Mouse (Mus musculus): ENCODE measurements around the gene Dnajc25. TPM values are rescaled to one million over a fixed set of nuclear protein-coding genes. Genes with fewer than 3 reads are reported as not detected.

Dnajc25 gene
- polyA plus RNA-seq, 1 experiment from 2014 or later = 5.9 TPM

DNA sequence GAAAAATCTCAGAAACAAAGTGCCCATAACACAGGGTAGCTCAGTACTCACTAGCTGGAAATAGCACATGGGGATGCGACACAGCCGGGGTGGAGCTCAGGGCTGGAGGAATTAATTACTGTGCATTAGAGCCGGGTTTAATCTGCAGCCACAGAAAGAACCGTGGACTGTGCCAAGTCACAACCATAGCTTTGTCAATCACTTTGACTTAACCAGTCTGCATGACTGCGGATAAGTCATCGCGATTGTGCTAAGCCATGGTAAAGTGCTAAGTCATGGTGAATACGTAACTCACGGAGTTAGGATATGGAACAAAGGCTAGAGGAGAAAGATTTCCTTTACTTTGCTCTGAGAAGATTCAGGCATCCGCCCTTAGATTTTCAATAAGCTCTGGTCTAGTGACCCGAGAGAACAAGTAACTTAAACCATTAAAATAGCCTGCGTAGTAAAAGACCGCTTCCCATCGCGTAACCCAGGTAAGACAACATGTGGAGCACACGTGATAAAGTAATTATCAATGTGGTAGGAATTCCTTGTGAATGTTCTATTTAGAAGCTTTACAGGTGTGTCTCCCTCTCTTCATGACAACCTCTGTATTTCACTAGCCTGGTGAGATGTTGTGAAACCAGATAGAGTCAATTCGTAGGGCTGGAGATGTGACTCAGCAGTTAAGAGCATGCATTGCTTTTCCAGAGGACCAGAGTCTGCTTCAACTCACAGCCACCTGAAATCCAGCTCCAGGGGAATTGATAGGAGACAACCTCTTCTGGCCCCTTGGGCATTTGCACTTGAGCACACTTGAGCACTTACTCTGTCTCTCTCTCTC, 4.0 kb upstream of the Dnajc25 start:
- DNase-seq (ENCODE audit: low spot score) = no peak
- no peak overlapping the region for H3K27ac ChIP-seq
- no peak overlapping the region for H3K4me3 ChIP-seq
- 91% methylated on average over 17 of the region's 17 CpGs for WGBS
- H3K36me3 ChIP-seq = no peaks in the 10 kb centered on the region
- no peaks in the 10 kb centered on the region for H3K9me3 ChIP-seq
- peaks cover 8% of the 10 kb centered on the region; the same call in 1 of the 2 replicates for H3K27me3 ChIP-seq (ENCODE audit: insufficient read depth, poor library complexity, severe bottlenecking)
- H3K4me1 ChIP-seq (replicated peaks) = peaks cover 12% of the 10 kb centered on the region

- peaks cover 8% of the 10 kb centered on the region; the same call in 1 of the 2 replicates for H3K27me3 ChIP-seq (ENCODE audit: insufficient read depth, poor library complexity, severe bottlenecking)
Measured at GRCm38 (mm10) chr4:58992195-58992594, 2.7 kb upstream of the Dnajc25 start.

GRCm38 (mm10) chr4:58995251-58995693, 410 bp downstream of the Dnajc25 start:
- Histone ChIP-seq H3K27me3 (ENCODE audit: insufficient read depth, poor library complexity, severe bottlenecking) (0 out of 2 replicates have a peak, but pooled peaks cover 4% of the 10 kb centered on the region), H3K4me3 (no peak overlapping the region), H3K4me1 (replicated peaks) (no peaks in the 10 kb centered on the region), H3K27ac (no peak overlapping the region), H3K36me3 (no peaks in the 10 kb centered on the region), H3K9me3 (no peaks in the 10 kb centered on the region)
- DNase-seq (ENCODE audit: low spot score) = no peak
- 76% methylated on average over 8 of the region's 8 CpGs for WGBS

More at GRCm38 (mm10) chr4:58992195-58992594, 2.7 kb upstream of the Dnajc25 start:
- no peaks in the 10 kb centered on the region for H3K36me3 ChIP-seq
- peaks cover 2% of the 10 kb centered on the region for H3K4me1 ChIP-seq (replicated peaks)
- no peak for DNase-seq (ENCODE audit: low spot score)
- no peak overlapping the region for H3K4me3 ChIP-seq
- no peaks in the 10 kb centered on the region for H3K9me3 ChIP-seq
- 84% methylated on average over 5 of the region's 5 CpGs for WGBS
- no peak overlapping the region for H3K27ac ChIP-seq

DNA sequence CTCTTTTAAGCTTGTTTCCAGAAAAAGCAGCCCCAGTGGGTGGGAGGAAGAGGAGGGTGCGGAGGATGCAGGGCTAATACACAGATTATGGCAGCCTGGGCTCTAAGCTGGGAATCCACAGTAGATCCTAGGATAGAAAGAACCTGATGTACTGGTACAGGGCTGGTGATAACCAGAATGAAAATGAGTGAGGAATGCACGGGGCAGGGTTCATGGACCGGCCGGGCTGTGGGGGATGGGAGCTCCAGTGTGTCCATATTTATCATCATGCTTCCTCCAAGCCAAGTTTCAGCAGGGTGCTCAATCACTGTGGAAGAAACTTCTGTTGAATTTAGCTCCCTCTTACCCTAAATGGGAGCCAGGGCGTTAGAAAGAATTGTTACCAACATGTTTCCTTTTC, 2.2 kb downstream of the Dnajc25 start:
- 84% methylated on average over 5 of the region's 5 CpGs for WGBS
- Histone ChIP-seq H3K4me1 (replicated peaks) (no peaks in the 10 kb centered on the region), H3K9me3 (no peaks in the 10 kb centered on the region), H3K27ac (no peak overlapping the region), H3K4me3 (no peak overlapping the region), H3K27me3 (ENCODE audit: insufficient read depth, poor library complexity, severe bottlenecking) (0 out of 2 replicates have a peak, but pooled peaks cover 4% of the 10 kb centered on the region), H3K36me3 (no peaks in the 10 kb centered on the region)
- no peak for DNase-seq (ENCODE audit: low spot score)

GRCm38 (mm10) chr4:58998688-58999087, 3.8 kb downstream of the Dnajc25 start:
- no peaks in the 10 kb centered on the region for H3K9me3 ChIP-seq
- 93% methylated on average over 1 of the region's 1 CpGs for WGBS
- DNase-seq (ENCODE audit: low spot score) = no peak
- no peak overlapping the region for H3K4me3 ChIP-seq
- peaks cover 13% of the 10 kb centered on the region for H3K4me1 ChIP-seq (replicated peaks)
- H3K27ac ChIP-seq = no peak overlapping the region
- H3K36me3 ChIP-seq = no peaks in the 10 kb centered on the region
- no peaks in the 10 kb centered on the region for H3K27me3 ChIP-seq (ENCODE audit: insufficient read depth, poor library complexity, severe bottlenecking)

DNA sequence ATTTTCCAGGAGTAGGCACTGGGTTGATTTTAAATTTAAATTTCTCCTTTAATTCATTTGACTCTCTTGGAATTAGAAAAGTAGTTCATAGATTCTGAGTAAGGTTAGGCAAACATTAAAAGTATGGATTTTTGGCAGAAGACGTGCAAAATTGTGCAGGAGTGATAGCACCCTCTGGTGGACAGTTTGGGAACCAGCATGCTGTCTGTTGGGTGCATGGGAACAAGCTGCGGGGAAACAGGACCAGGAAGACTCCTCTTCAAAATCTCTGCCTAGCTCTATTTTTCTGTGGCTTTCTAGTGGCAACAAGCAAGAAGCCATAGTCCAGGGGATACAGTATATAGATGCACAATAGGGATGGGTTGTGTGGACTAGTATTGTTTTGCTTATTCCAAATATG, 4.8 kb downstream of the Dnajc25 start:
- Histone ChIP-seq H3K27ac (no peak overlapping the region), H3K36me3 (no peaks in the 10 kb centered on the region), H3K4me3 (no peak overlapping the region), H3K27me3 (ENCODE audit: insufficient read depth, poor library complexity, severe bottlenecking) (no peaks in the 10 kb centered on the region), H3K4me1 (replicated peaks) (peaks cover 23% of the 10 kb centered on the region), H3K9me3 (no peaks in the 10 kb centered on the region)
- 16% methylated on average over 2 of the region's 2 CpGs for WGBS
- peak; percentile 63 for DNase-seq (ENCODE audit: low spot score)

DNA sequence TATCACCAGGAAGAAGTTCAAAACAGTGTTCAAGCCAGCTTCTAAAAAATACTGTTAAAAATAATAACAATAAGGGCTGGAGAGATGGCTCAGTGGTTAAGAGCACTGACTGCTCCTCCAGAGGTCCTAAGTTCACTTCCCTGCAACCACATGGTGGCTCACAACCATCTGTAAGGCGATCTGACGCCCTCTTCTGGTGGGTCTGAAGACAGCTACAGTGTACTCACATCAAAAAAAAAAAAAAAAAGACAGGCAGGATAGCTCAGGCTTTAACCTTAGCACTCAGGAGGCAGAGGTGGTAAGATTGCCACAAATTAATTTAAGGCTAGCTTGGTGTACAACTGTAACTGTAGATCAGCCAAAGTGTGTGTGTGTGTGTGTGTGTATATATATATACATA, 5.8 kb downstream of the Dnajc25 start:
- H3K27ac ChIP-seq = no peak overlapping the region
- WGBS = 2% methylated on average over 2 of the region's 2 CpGs
- H3K9me3 ChIP-seq = no peaks in the 10 kb centered on the region
- no peak overlapping the region for H3K4me3 ChIP-seq
- no peaks in the 10 kb centered on the region for H3K36me3 ChIP-seq
- peaks cover 32% of the 10 kb centered on the region for H3K4me1 ChIP-seq (replicated peaks)
- peak; percentile 35 for DNase-seq (ENCODE audit: low spot score)
- no peaks in the 10 kb centered on the region for H3K27me3 ChIP-seq (ENCODE audit: insufficient read depth, poor library complexity, severe bottlenecking)

GRCm38 (mm10) chr4:59002948-59003805, 8.3 kb downstream of the Dnajc25 start, which contains the start of gene Gm20503:
TSS of gene Gm20503 (plus strand) at chr4:59003210.
- peaks cover 46% of the 10 kb centered on the region for H3K4me1 ChIP-seq (replicated peaks)
- DNase-seq (ENCODE audit: low spot score) = peak; percentile 90
- under 1% methylated on average over 89 of the region's 89 CpGs for WGBS
- peak within 1 kb of the TSS; percentile 84 for H3K4me3 ChIP-seq
- no peaks in the 10 kb centered on the region for H3K9me3 ChIP-seq
- no peaks in the 10 kb centered on the region for H3K27me3 ChIP-seq (ENCODE audit: insufficient read depth, poor library complexity, severe bottlenecking)
- no peaks in the 10 kb centered on the region for H3K36me3 ChIP-seq
- peak within 1 kb of the TSS; percentile 92 for H3K27ac ChIP-seq

- H3K36me3 ChIP-seq = no peaks in the 10 kb centered on the region
- peak overlapping the region; percentile 92 for H3K27ac ChIP-seq
- H3K4me3 ChIP-seq = peak overlapping the region; percentile 84
- no peak for DNase-seq (ENCODE audit: low spot score)
- no peaks in the 10 kb centered on the region for H3K9me3 ChIP-seq
- H3K4me1 ChIP-seq (replicated peaks) = peaks cover 46% of the 10 kb centered on the region
- WGBS = 38% methylated on average over 7 of the region's 7 CpGs
- no peaks in the 10 kb centered on the region for H3K27me3 ChIP-seq (ENCODE audit: insufficient read depth, poor library complexity, severe bottlenecking)
Measured at GRCm38 (mm10) chr4:59003806-59004200, 8.9 kb downstream of the Dnajc25 start.

GRCm38 (mm10) chr4:59006211-59006610, 11.3 kb downstream of the Dnajc25 start:
- WGBS = 65% methylated on average over 8 of the region's 8 CpGs

DNA sequence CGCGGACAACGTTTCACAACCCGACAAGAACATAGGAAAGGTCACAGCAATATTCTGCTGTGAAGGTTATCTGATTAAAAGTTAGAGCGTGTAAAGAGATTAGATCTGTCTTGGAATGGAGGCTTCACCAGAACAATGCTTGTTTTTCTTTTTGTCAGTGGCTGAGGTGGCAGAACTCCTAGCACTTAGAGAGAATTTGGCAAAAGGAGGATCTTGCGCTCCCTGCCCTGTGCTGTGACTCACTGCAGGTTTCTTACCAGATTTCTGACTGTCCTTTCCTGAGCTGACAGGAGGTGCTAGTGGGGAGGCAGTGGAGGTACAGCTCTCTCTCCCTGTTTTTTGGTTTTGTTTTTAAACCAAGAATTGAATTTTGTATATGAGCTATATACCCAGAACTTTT, 12.2 kb downstream of the Dnajc25 start:
- no peak for DNase-seq (ENCODE audit: low spot score)
- Histone ChIP-seq H3K4me1 (replicated peaks) (peaks cover 46% of the 10 kb centered on the region), H3K27ac (no peak overlapping the region), H3K9me3 (no peaks in the 10 kb centered on the region), H3K27me3 (ENCODE audit: insufficient read depth, poor library complexity, severe bottlenecking) (no peaks in the 10 kb centered on the region), H3K4me3 (no peak overlapping the region), H3K36me3 (no peaks in the 10 kb centered on the region)
- 81% methylated on average over 6 of the region's 6 CpGs for WGBS

More at GRCm38 (mm10) chr4:59006211-59006610, 11.3 kb downstream of the Dnajc25 start:
- Histone ChIP-seq H3K4me3 (no peak overlapping the region), H3K4me1 (replicated peaks) (peaks cover 46% of the 10 kb centered on the region), H3K27ac (no peak overlapping the region), H3K27me3 (ENCODE audit: insufficient read depth, poor library complexity, severe bottlenecking) (no peaks in the 10 kb centered on the region), H3K9me3 (no peaks in the 10 kb centered on the region), H3K36me3 (no peaks in the 10 kb centered on the region)
- DNase-seq (ENCODE audit: low spot score) = peak; percentile 9

DNA sequence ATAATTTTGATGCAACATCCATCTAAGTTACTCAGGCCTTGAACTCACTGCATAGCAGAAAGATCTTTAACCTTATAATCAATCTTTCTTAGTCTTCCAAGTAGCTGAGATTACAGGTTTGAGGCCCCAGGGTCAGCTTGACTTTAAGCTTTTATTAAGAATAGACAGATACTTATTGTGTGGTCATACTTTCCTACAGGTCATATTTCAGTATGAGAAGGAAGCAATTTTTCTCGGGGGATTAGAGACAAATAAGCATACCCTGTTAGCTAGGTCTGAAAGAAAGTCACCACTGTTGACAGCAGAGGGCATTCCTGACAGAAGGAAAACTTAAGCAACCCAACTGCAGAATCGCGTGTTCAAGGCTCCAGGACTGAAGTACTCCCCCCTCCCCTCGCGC, 13.1 kb downstream of the Dnajc25 start:
- H3K27ac ChIP-seq = no peak overlapping the region
- H3K4me1 ChIP-seq (replicated peaks) = peaks cover 40% of the 10 kb centered on the region
- no peak overlapping the region for H3K4me3 ChIP-seq
- no peaks in the 10 kb centered on the region for H3K36me3 ChIP-seq
- 84% methylated on average over 5 of the region's 5 CpGs for WGBS
- H3K27me3 ChIP-seq (ENCODE audit: insufficient read depth, poor library complexity, severe bottlenecking) = no peaks in the 10 kb centered on the region
- DNase-seq (ENCODE audit: low spot score) = no peak
- no peaks in the 10 kb centered on the region for H3K9me3 ChIP-seq

GRCm38 (mm10) chr4:59009186-59009585, 14.3 kb downstream of the Dnajc25 start:
- no peak for DNase-seq (ENCODE audit: low spot score)
- Histone ChIP-seq H3K27ac (no peak overlapping the region), H3K4me3 (no peak overlapping the region), H3K4me1 (replicated peaks) (peaks cover 28% of the 10 kb centered on the region), H3K27me3 (ENCODE audit: insufficient read depth, poor library complexity, severe bottlenecking) (no peaks in the 10 kb centered on the region), H3K9me3 (no peaks in the 10 kb centered on the region), H3K36me3 (0 out of 2 replicates have a peak, but pooled peaks cover 7% of the 10 kb centered on the region)
- 91% methylated on average over 7 of the region's 7 CpGs for WGBS
